Mouse (Mus musculus) ovary, postnatal 36 days (tissue): ENCODE measurements at regions not wholly inside any gene's neighbourhood (a gene's known extent, or its start where the extent isn't known, plus 50 kb on each side); places are given as distances from the start of the nearest gene placed in this dataset.

ENCODE experiments used
- DNase-seq: peaks from one replicate; pipeline ENCODE4 v3.0.0; 2022; ENCODE audit warnings: low spot score, mixed read lengths

- DNase-seq: no peak
These were observed 58.6 kb downstream of the Drd1 start for GRCm38 (mm10) chr13:53996867-53997266.

GRCm38 (mm10) chr13:53992863-53993451 lies 62.5 kb downstream of the Drd1 start:
- no peak for DNase-seq

- DNase-seq: no peak
These were observed 76.3 kb downstream of the Drd1 start for GRCm38 (mm10) chr13:53979226-53979625.

GRCm38 (mm10) chr13:53969421-53969820 lies 86.1 kb downstream of the Drd1 start:
- no peak for DNase-seq

- no peak for DNase-seq
These were observed 99.3 kb downstream of the Drd1 start for GRCm38 (mm10) chr13:53956167-53956566.

- peak; percentile 8 for DNase-seq
These were observed 107.4 kb downstream of the Drd1 start for GRCm38 (mm10) chr13:53948056-53948455.

GRCm38 (mm10) chr13:53945681-53946080 lies 109.8 kb downstream of the Drd1 start:
- no peak for DNase-seq

GRCm38 (mm10) chr13:53941005-53941747 lies 114.3 kb downstream of the Drd1 start:
- no peak for DNase-seq

GRCm38 (mm10) chr13:53935174-53935699 lies 120.3 kb downstream of the Drd1 start:
- no peak for DNase-seq

- DNase-seq: no peak
These were observed 121.0 kb downstream of the Drd1 start for GRCm38 (mm10) chr13:53934457-53934856.

GRCm38 (mm10) chr13:53926128-53926527 lies 129.4 kb downstream of the Drd1 start:
- no peak for DNase-seq

- no peak for DNase-seq
These were observed 131.1 kb downstream of the Drd1 start for GRCm38 (mm10) chr13:53924433-53924832.

- no peak for DNase-seq
These were observed 131.7 kb downstream of the Drd1 start for GRCm38 (mm10) chr13:53923721-53924374.

GRCm38 (mm10) chr13:53921796-53922195 lies 133.7 kb downstream of the Drd1 start:
- no peak for DNase-seq

- DNase-seq: no peak
These were observed 135.6 kb downstream of the Drd1 start for GRCm38 (mm10) chr13:53919851-53920381.

- no peak for DNase-seq
These were observed 140.0 kb downstream of the Drd1 start for GRCm38 (mm10) chr13:53915456-53915855.

- no peak for DNase-seq
These were observed 141.1 kb downstream of the Drd1 start for GRCm38 (mm10) chr13:53914434-53914833.

GRCm38 (mm10) chr13:53913501-53913900 lies 142.0 kb downstream of the Drd1 start:
- no peak for DNase-seq

GRCm38 (mm10) chr13:53911846-53912245 lies 143.7 kb downstream of the Drd1 start:
- no peak for DNase-seq

GRCm38 (mm10) chr13:53911261-53911660 lies 144.2 kb downstream of the Drd1 start:
- DNase-seq: no peak

GRCm38 (mm10) chr13:53910251-53910650 lies 145.3 kb downstream of the Drd1 start:
- DNase-seq: no peak

- DNase-seq: no peak
These were observed 151.0 kb downstream of the Drd1 start for GRCm38 (mm10) chr13:53904471-53904870.

- no peak for DNase-seq
These were observed 151.9 kb downstream of the Drd1 start for GRCm38 (mm10) chr13:53903626-53904025.
